Comparison of ENCODE assay signal across 9 mouse cellular contexts in the genomic region with DNA sequence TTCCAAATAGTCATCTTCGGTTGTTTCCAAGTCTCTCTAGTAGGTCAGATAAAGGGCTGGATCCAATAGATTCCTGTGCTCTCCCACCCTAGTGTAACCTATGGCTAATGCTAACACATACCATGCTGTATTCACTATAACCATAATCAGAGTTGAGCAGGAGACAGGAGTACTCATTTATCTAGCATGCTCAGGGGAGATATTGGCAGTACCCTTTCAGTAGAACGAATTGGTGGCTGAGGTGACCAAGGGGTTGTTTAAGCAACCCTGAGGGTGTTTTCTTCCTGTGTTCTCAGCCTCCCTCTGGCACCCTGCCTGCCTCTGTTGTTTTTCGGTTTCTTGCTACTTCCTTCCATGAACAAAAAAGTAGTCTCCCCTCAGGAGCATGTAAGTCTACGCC. TPM values are rescaled to one million over a fixed set of nuclear protein-coding genes. Genes with fewer than 3 reads are reported as not detected.
DNase-seq lines count a peak whose midpoint lies in the region; ATAC-seq and TF ChIP-seq lines count a peak whose summit lies in the region.
"Had no signal": no experiment of that assay in that cellular context is flagged by ENCODE, and none has a peak within 500 bp of the region (broad histone marks: within the 10 kb centered on the region; RNA-seq: fewer than 3 reads in every experiment).

No protein-coding gene starts in this region.

- H3K27me3 ChIP-seq in G1E (ENCODE audit: insufficient read depth, low read length) = no peaks in the 10 kb centered on the region
- H3K27me3 ChIP-seq in liver, embryonic 11.5 days (replicated peaks; ENCODE audit: control insufficient read depth, insufficient read depth, low read length) = no peaks in the 10 kb centered on the region

- H3K9me3 ChIP-seq in G1E (replicated peaks) = no peaks in the 10 kb centered on the region
- H3K9me3 ChIP-seq in liver, embryonic 11.5 days (ENCODE audit: control insufficient read depth, low read length) = no peaks in the 10 kb centered on the region

- no peak for TF ChIP-seq CTCF in G1E (IDR thresholded peaks at IDR 0.05; ENCODE audit: low read depth, low read length)

- WGBS in liver, embryonic 11.5 days = 37% methylated on average over 4 of the region's 4 CpGs

- peaks cover 61% of the 10 kb centered on the region for H3K4me1 ChIP-seq in G1E (ENCODE audit: insufficient read depth, low read depth, low read length)
- H3K4me1 ChIP-seq in liver, embryonic 11.5 days (replicated peaks; ENCODE audit: control insufficient read depth, insufficient read depth, low read length) = peaks cover 10% of the 10 kb centered on the region

- peak overlapping the region; percentile 44 for H3K9ac ChIP-seq in liver, embryonic 11.5 days (ENCODE audit: low read depth, low read length)

- H3K36me3 ChIP-seq in G1E (replicated peaks) = peaks cover 47% of the 10 kb centered on the region
- H3K36me3 ChIP-seq in liver, embryonic 11.5 days (ENCODE audit: control insufficient read depth, insufficient read depth, low read length) = no peaks in the 10 kb centered on the region

- peak; percentile 37 for ATAC-seq in G1E (ENCODE audit: extremely low read depth, insufficient number of reproducible peaks, low FRiP score, poor library complexity, severe bottlenecking)
- peak; percentile 88 for ATAC-seq in liver, embryonic 11.5 days (replicated peaks; ENCODE audit: low FRiP score)

- DNase-seq in 416B (ENCODE audit: low read depth) (peak; percentile 55), G1E (ENCODE audit: low spot score) (no peak)
- no peak for DNase-seq in liver, embryonic 11.5 days (ENCODE audit: low spot score)
- DNase-seq in spleen, adult 18-20 months = peak; percentile 36 to 49
- DNase-seq in left cerebral cortex, adult 9 months (ENCODE audit: low spot score in 2 of 2) = no peak
- no peak for DNase-seq in adrenal gland, postnatal 10 days
- DNase-seq in frontal cortex, postnatal 10 days (ENCODE audit: low spot score in 2 of 2) = no peak
- DNase-seq in layer of hippocampus, postnatal 10 days (ENCODE audit: low spot score in 2 of 2) = no peak
- DNase-seq: kidney, adult 18-20 months had no signal

- peak overlapping the region; percentile 95 for H3K27ac ChIP-seq in liver, embryonic 11.5 days (ENCODE audit: low read depth, low read length)

- peak overlapping the region; percentile 57; the same call in 1 of the 2 replicates for H3K4me3 ChIP-seq in G1E (ENCODE audit: low read depth, low read length)
- peak overlapping the region; percentile 39 for H3K4me3 ChIP-seq in liver, embryonic 11.5 days (ENCODE audit: low read depth, low read length)

- H3K4me2 ChIP-seq in liver, embryonic 11.5 days = peak overlapping the region; percentile 63

RNA-seq across cellular contexts. Expression of a gene that starts 4.1 kb away (rescaled TPM):
- total RNA-seq in G1E (2014; fragmentation: Nextera tagmentation) (210 and 232 TPM in 2 replicates), G1E (2017) (108 and 111 TPM in 2 replicates)
- 14.0 and 19.1 TPM in 2 replicates for polyA plus RNA-seq in G1E (2012)
- 35.5 and 38.9 TPM in 2 replicates for polyA plus RNA-seq in liver, embryonic 11.5 days (2014; fragmentation: Nextera tagmentation; extraction: Ambion mirVana)
- 1 to 10 TPM; 5.3 to 8.5 TPM for total RNA-seq in adrenal gland, postnatal 10 days (2021)
- 10 to 100 TPM; 16.5 to 18.1 TPM for total RNA-seq in layer of hippocampus, postnatal 10 days (2021)

Comparison
In these comparisons a context has a peak if more than half of its experiments do, and no peak if none do; other contexts are left out.
1. DNase-seq: peak in 416B (single experiment) and spleen, adult 18-20 months (2 of 2); none in G1E (single experiment), liver, embryonic 11.5 days (single experiment), left cerebral cortex, adult 9 months (0 of 2), adrenal gland, postnatal 10 days (single experiment), frontal cortex, postnatal 10 days (0 of 2) and layer of hippocampus, postnatal 10 days (0 of 2).
2. RNA of a gene that starts 4.1 kb away (total RNA-seq): 108 to 232 TPM in G1E; 16.5 to 18.1 TPM in layer of hippocampus, postnatal 10 days and 5.3 to 8.5 TPM in adrenal gland, postnatal 10 days; every median in the first group is over 4 times any median in the second.